Mouse (Mus musculus) bone marrow macrophage, adult 2 months (primary cell): ENCODE data around the gene Eif2s2.

ENCODE experiments used
- CTCF ChIP-seq: IDR thresholded peaks from 2 replicates; pipeline ENCODE4 v1.5.1; 2012; ENCODE audit warnings: low read depth, mild to moderate bottlenecking, low read length, moderate library complexity
- POLR2A ChIP-seq: IDR thresholded peaks from 2 replicates; pipeline ENCODE4 v1.6.1; 2012; ENCODE audit warnings: mild to moderate bottlenecking, low read depth, low read length, borderline replicate concordance

DNA sequence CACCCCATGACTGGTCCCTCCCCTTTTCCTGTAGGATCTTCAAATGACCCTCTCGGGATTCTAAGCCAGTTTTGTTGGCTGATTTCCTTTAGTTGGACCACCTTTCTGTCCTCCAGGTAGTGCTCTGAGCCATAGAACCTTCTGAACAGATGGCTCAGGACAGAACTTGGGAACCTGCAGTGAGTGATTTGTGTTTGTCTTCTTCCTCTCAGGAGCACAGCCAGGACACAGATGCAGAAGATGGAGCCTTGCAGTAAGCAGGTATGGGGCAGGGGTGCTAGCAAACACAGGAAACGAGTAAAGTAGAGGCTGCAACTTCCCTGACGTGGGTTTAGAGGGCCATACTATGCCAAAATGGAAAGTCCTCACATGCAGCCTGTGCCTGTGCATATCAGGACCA is 27.0 kb downstream of the Eif2s2 start:
- no peak for TF ChIP-seq CTCF
- no peak for TF ChIP-seq POLR2A
